Mouse (Mus musculus) limb, embryonic 10.5 days (tissue): ENCODE measurements around the gene Rabggta. TPM values are rescaled to one million over a fixed set of nuclear protein-coding genes. Genes with fewer than 3 reads are reported as not detected.

Source experiments
- DNase-seq: peaks from one replicate; pipeline ENCODE4 v3.0.0-alpha.2; 2017; ENCODE audit warnings: low spot score
- H3K27ac ChIP-seq: fragments of 300-500 bp; sonication (generic); 2 replicates; pipeline ENCODE4 v1.5.1; 2016; ENCODE audit warnings: mild to moderate bottlenecking
- H3K27me3 ChIP-seq: fragments of 300-500 bp; sonication (generic); 2 replicates; pipeline ENCODE4 v1.6.1; 2016; ENCODE audit warnings: low read depth, mild to moderate bottlenecking; ENCODE audit not compliant: poor library complexity, severe bottlenecking
- H3K36me3 ChIP-seq: fragments of 300-500 bp; sonication (generic); 2 replicates; pipeline ENCODE4 v1.6.1; 2016; ENCODE audit warnings: mild to moderate bottlenecking, moderate library complexity
- H3K4me1 ChIP-seq: fragments of 300-500 bp; sonication (generic); 2 replicates; pipeline ENCODE4 v1.6.1; 2016
- H3K4me3 ChIP-seq: fragments of 300-500 bp; sonication (generic); 2 replicates; pipeline ENCODE4 v1.5.1; 2016; ENCODE audit warnings: mild to moderate bottlenecking, moderate library complexity
- H3K9me3 ChIP-seq: fragments of 300-500 bp; sonication (generic); replicated peaks from 2 replicates; pipeline ENCODE4 v1.6.1; 2016; ENCODE audit warnings: mild to moderate bottlenecking
- WGBS: fragments of 180-500 bp; shearing (Covaris S2); methylation state at CpG from one replicate; pipeline ENCODE4 v1.1.7; 2016; 5-methylcytosine and 5-hydroxymethylcytosine counted together
- polyA plus RNA-seq: library from polyadenylated mRNA; unstranded; fragments of >200 nt; fragmentation: Nextera tagmentation; extraction: Ambion mirVana; gene quantifications from 2 replicates; pipeline ENCODE4 v1.2.1, GENCODE M21; 2016

Rabggta gene
- polyA plus RNA-seq, 1 experiment from 2014 or later: 29.7 TPM

- no peaks in the 10 kb centered on the region for H3K27me3 ChIP-seq
- H3K4me1 ChIP-seq: peaks cover 23% of the 10 kb centered on the region
- H3K36me3 ChIP-seq: peaks cover 46% of the 10 kb centered on the region
- 1% methylated on average over 12 of the region's 12 CpGs for WGBS
- H3K9me3 ChIP-seq: no peaks in the 10 kb centered on the region
- DNase-seq: no peak
- peak overlapping the region; percentile 94 for H3K27ac ChIP-seq
- peak overlapping the region; percentile 87 for H3K4me3 ChIP-seq
Measured at GRCm38 (mm10) chr14:55671486-55671832, 50.6 kb downstream of the Rabggta start.

Other genes starting within 250 kb of the Rabggta start
- 74.5 and 83.2 TPM in 2 replicates for gene Dhrs4, start 243.5 kb downstream of the Rabggta start, polyA plus RNA-seq
- gene Carmil3, start 231.6 kb downstream of the Rabggta start, polyA plus RNA-seq: 2.4 and 2.9 TPM in 2 replicates
- gene Cpne6, start 211.8 kb downstream of the Rabggta start, polyA plus RNA-seq: 0.05 TPM in 1 of 2 replicates, not detected in the other
- gene Nrl, start 197.3 kb downstream of the Rabggta start, polyA plus RNA-seq: not detected in 2 replicates
- gene Pck2, start 182.0 kb downstream of the Rabggta start, polyA plus RNA-seq: 22.1 and 26.9 TPM in 2 replicates
- 62.3 and 69.1 TPM in 2 replicates for gene Dcaf11, start 162.3 kb downstream of the Rabggta start, polyA plus RNA-seq
- gene A730061H03Rik, start 161.9 kb downstream of the Rabggta start, polyA plus RNA-seq: 0.59 and 0.87 TPM in 2 replicates
- 1.3 and 3.9 TPM in 2 replicates for gene Fitm1, start 146.6 kb downstream of the Rabggta start, polyA plus RNA-seq
- gene Psme1, start 144.1 kb downstream of the Rabggta start, polyA plus RNA-seq: 109 and 115 TPM in 2 replicates
- 5.2 and 5.4 TPM in 2 replicates for gene Emc9, start 137.0 kb downstream of the Rabggta start, polyA plus RNA-seq
- 157 and 192 TPM in 2 replicates for gene Psme2, start 131.2 kb downstream of the Rabggta start, polyA plus RNA-seq
- gene Rnf31, start 130.6 kb downstream of the Rabggta start, polyA plus RNA-seq: 19.7 and 22.6 TPM in 2 replicates
- gene Irf9, start 118.7 kb downstream of the Rabggta start, polyA plus RNA-seq: 4.9 and 7.0 TPM in 2 replicates
- gene Rec8, start 104.2 kb downstream of the Rabggta start, polyA plus RNA-seq: 6.1 and 12.1 TPM in 2 replicates
- 134 and 152 TPM in 2 replicates for gene Ipo4, start 86.3 kb downstream of the Rabggta start, polyA plus RNA-seq
- gene Gm49378, start 84.4 kb downstream of the Rabggta start, polyA plus RNA-seq: 1.1 and 2.2 TPM in 2 replicates
- gene Tm9sf1, start 78.5 kb downstream of the Rabggta start, polyA plus RNA-seq: 80.6 and 92.0 TPM in 2 replicates
- gene Tssk4, start 72.1 kb downstream of the Rabggta start, polyA plus RNA-seq: 0.60 and 0.61 TPM in 2 replicates
- gene Mdp1, start 61.8 kb downstream of the Rabggta start, polyA plus RNA-seq: 58.8 and 67.0 TPM in 2 replicates
- 55.8 and 60.8 TPM in 2 replicates for gene Gmpr2, start 50.3 kb downstream of the Rabggta start, polyA plus RNA-seq
- 649 and 655 TPM in 2 replicates for gene Nedd8, start 50.1 kb downstream of the Rabggta start, polyA plus RNA-seq
- 66.2 and 77.9 TPM in 2 replicates for gene Tinf2, start 40.4 kb downstream of the Rabggta start, polyA plus RNA-seq
- 1.5 and 1.9 TPM in 2 replicates for gene Tgm1, start 8.3 kb downstream of the Rabggta start, polyA plus RNA-seq
- 65.2 and 67.4 TPM in 2 replicates for gene Dhrs1, start 23.4 kb upstream of the Rabggta start, polyA plus RNA-seq
- gene Nop9, start 23.4 kb upstream of the Rabggta start, polyA plus RNA-seq: 68.7 and 71.4 TPM in 2 replicates
- 0.24 TPM in 1 of 2 replicates, not detected in the other for gene Cideb, start 36.2 kb upstream of the Rabggta start, polyA plus RNA-seq
- 0.23 and 0.30 TPM in 2 replicates for gene Ltb4r2, start 39.2 kb upstream of the Rabggta start, polyA plus RNA-seq
- 0.14 and 0.26 TPM in 2 replicates for gene Ltb4r1, start 43.7 kb upstream of the Rabggta start, polyA plus RNA-seq
- gene Adcy4, start 61.8 kb upstream of the Rabggta start, polyA plus RNA-seq: 7.7 and 13.3 TPM in 2 replicates
- gene Ripk3, start 66.6 kb upstream of the Rabggta start, polyA plus RNA-seq: 25.3 and 29.3 TPM in 2 replicates
- 106 and 157 TPM in 2 replicates for gene Nfatc4, start 100.9 kb upstream of the Rabggta start, polyA plus RNA-seq
- gene Nynrin, start 131.7 kb upstream of the Rabggta start, polyA plus RNA-seq: 31.1 and 44.4 TPM in 2 replicates
- 0.15 and 0.31 TPM in 2 replicates for gene Cbln3, start 162.1 kb upstream of the Rabggta start, polyA plus RNA-seq
- gene Khnyn, start 162.7 kb upstream of the Rabggta start, polyA plus RNA-seq: 35.0 and 38.8 TPM in 2 replicates
- 55.0 and 70.3 TPM in 2 replicates for gene Sdr39u1, start 178.0 kb upstream of the Rabggta start, polyA plus RNA-seq
- not detected in 2 replicates for gene Cma1, start 222.4 kb upstream of the Rabggta start, polyA plus RNA-seq
- gene Cma2, start 228.7 kb upstream of the Rabggta start, polyA plus RNA-seq: not detected in 2 replicates